Mouse (Mus musculus) mature B cell (primary cell): ENCODE measurements around the gene Gm5891.
"Not testable (repeated sequence)": the region's sequence is repeated elsewhere in the genome, so short reads cannot be mapped to it uniquely, and the experiment has no call there.

ENCODE experiments used
- in situ Hi-C: fragments of 300-500 bp; cut with MboI; formaldehyde crosslinking; loops from 2 replicates; pipeline ENCODE4 v1.14.3; 2019

The Gm5891 gene

DNA sequence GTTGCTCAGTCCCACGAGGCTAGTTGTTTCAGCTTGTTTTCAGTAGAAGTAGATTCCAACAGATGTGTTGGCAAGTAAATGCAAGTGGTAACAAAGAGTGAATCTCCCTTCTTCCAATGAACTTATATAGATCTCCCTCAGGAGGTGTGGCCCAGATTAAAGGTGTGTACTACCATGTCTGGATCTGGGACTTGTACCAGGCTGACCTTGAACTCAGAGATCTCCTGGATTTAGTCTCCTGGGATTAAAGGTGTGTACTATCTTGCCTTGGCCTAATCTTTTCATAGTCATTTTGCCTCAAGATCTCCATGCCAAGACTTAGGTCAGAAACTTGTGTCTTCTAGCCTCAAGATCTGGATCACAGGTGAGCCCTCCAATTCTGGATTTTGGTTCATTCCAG, at the start of gene Gm5891:
Gm5891 (minus strand) TSS at position 101 of the 400 bp plus-strand sequence.
- in situ Hi-C loops = not testable (repeated sequence)
